Mouse (Mus musculus) adrenal gland, postnatal 4 days (tissue): Measurements from ENCODE around the gene Hist1h3c. TPM values are rescaled to one million over a fixed set of nuclear protein-coding genes. Genes with fewer than 3 reads are reported as not detected.

Experiments
- DNase-seq, 2 experiments: peaks; one replicate each; pipeline ENCODE4 v3.0.0; 2021 to 2022; ENCODE audit warnings: low spot score in 2 of 2, mixed read lengths in 2 of 2
- total RNA-seq, 2 experiments: library from RNA; stranded (reverse); gene quantifications; 2 replicates each; pipeline ENCODE4 v1.2.3; 2021

Gene Hist1h3c
- total RNA-seq, 2 experiments from 2014 or later = 224 to 252 TPM

DNA sequence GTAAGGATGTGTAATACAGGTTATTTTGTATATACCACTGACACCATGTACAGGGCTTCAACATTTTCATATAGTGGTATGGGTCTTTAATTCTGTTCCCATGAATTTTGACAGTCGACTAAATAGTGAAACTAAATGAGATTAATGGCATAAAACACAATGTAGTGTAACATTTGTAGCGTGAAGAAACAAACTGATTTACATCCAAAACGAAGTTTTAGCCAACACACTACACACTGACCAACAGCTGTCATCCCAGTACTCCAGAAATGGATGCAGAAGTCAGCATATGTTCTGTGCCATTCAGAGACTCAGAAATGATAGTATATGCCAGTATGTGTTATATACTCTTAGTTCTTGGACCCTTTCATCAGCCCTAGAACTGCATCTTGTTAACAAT, 12.5 kb upstream of the Hist1h3c start:
- DNase-seq = no peak

DNA sequence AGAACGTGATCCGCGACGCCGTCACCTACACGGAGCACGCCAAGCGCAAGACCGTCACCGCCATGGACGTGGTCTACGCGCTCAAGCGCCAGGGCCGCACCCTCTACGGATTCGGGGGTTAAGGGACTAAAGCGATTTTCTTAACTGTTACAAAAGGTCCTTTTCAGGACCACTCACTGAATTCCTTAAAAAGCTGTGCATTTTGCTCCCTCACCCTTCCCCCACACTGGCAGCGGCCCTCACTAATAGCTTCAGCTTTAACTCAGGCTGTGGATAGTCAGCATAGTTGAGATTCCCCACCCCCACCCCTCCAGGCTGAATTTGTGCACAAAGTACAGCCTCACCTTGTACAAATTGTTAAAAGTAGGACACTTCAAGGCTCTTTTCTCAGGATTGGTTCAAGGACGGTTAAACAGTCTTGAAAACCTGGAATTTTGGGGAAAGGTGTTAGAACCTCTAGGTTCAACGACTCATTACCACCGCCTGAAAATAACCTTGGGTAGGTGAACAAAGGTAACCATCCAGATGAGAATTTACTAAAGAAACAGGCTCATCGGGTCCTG, 11.9 kb upstream of the Hist1h3c start:
- no peak for DNase-seq

DNA sequence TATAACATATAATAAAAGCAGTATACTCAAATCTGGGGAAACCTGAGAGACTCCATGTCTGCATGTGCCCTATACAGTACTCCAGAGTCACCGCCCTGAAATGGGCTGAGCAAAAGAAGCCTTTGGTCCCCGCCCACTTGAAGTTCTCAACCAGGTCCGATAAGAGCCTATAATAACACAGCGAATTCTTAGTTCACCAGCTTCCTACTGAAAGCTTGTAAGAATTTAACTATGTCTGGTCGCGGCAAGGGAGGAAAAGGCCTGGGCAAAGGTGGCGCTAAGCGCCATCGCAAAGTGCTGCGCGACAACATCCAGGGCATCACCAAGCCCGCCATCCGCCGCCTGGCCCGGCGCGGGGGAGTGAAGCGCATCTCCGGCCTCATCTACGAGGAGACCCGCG, 11.4 kb upstream of the Hist1h3c start, which contains the start of gene Hist1h4b:
Hist1h4b (plus strand) TSS at position 224 of the 400 bp plus-strand sequence.
- DNase-seq = peak; percentile 54 to 75

DNA sequence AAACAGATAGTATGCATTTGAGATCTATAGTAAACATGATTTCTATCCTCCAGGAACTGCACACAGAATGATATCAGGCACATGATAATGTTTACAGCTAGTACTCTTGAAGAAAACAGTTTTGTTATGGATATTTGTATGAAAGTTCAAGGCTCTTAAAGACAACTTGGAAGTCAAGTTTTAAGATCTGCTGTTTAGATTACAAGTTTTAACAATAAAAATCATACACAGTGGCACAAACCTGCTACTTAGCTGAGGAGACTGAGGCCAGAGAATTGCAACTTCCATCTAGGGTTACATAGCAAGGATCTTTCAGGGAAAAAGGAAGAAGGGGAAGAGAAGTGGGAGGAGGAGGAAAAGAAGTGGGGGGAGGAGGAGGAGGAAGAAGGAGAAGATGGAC, 9.6 kb upstream of the Hist1h3c start:
- DNase-seq = no peak

DNA sequence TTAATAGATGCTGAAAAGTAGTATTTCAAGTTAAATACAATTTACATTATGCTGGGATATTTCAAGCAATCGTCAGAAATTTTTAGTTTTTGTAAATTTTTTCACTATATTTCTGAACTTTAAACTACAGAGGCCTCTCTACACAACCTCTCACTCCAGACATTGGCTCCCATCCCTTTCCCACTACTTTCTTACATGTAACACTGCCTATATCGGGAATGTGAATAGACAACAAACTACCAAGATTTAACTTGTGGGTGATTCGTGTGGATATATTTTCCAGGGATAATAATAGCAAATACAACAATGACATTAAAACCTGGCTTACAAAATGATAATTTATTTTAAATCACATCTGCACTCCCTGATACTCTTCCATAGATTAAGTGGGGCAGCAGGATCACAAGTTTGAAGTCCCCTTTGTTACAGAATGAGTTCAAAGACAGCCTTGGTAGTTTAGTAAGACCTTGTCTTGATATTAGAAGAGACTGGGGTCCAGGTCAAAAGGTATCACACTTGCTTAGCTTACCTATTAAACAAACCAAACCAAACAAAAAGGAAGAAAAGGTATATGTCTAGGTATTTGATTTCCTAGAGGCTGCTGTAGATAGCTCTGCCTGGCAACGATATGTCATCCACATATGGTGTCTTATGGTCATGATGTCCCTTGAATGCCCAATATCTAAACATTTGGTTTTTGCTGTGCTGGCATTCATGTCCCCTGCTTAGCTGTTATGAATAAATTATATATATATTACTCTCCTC, 8.1 kb upstream of the Hist1h3c start:
- DNase-seq = no peak

DNA sequence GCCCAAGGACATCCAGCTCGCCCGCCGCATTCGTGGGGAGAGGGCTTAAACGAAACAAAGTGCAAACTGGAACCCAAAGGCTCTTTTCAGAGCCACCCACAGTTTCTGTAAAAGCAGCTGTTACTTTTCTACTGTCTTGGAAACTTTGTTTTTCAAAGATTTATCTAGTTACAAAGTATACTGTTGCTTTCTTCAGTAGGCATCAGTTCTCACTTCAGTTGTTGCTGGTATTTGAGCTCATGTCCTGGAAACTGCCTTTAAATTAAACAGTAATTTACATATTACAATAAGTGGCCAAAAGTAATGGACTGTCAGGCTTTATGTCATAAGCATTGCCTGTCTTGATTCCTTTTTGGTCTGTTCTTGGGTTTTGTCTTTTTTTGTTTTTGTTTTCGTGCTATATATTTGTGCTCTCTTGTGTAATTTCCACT, 7.4 kb upstream of the Hist1h3c start:
- no peak for DNase-seq

DNA sequence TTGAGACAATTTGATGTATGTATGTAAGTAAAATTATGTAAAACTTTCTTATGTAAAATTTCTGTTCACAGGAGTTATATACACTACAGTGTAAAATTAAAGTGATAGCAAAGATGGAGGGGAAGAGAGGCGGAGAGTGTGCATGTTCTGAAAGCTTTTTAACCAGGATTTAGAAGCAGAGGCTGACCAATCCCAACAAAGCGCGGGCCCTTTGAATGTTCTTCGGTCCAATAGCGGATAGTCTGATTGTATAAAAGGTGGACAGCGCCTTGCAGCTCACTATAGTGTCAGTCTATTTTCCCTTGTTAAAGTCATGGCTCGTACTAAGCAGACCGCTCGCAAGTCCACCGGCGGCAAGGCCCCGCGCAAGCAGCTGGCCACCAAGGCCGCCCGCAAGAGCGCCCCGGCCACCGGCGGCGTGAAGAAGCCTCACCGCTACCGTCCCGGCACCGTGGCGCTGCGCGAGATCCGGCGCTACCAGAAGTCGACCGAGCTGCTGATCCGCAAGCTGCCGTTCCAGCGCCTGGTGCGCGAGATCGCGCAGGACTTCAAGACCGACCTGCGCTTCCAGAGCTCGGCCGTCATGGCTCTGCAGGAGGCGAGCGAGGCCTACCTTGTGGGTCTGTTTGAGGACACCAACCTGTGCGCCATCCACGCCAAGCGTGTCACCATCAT, 6.8 kb upstream of the Hist1h3c start, which contains the start of gene Hist1h3b:
Hist1h3b (plus strand) TSS at position 201 of the 675 bp plus-strand sequence.
- peak; percentile 59 to 77 for DNase-seq

DNA sequence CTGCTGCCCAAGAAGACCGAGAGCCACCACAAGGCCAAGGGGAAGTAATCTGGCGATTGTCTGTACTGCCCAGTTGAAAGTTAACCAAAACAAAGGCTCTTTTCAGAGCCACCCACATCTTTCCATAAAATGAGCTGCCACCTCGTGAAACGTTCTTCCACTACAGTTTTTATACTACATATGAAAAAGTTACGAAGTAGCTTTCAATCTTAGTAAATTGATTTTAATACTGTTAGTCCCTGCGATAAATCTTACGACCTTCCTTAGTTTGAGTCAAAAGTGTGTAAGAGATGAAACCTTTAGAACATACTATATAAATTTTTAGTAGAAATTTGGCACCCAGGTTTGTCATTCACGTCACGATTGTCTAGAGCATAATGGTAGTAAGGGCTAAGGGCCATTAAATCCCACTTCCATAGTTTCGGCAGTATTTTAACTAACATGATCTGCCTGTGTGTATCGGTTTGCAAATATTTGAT, 6.1 kb upstream of the Hist1h3c start:
- no peak for DNase-seq

DNA sequence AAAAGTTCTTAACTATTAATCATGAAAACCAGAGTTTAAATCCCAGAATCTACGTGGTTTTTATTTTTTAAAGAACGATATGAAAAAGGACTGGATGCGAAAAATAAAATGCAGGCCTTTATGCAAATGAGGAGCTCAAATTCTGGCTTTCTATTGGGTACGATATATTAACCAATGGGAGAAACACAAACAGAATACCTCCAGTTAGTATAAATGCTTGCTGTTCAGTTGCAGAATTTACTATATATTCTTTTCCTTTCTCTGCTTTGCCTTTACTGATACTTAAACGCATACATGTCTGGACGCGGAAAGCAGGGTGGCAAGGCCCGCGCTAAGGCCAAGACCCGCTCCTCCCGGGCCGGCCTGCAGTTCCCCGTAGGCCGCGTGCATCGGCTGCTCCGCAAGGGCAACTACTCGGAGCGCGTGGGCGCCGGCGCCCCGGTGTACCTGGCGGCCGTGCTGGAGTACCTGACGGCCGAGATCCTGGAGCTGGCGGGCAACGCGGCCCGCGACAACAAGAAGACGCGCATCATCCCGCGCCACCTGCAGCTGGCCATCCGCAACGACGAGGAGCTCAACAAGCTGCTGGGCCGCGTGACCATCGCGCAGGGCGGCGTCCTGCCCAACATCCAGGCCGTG, 5.6 kb upstream of the Hist1h3c start, which contains the start of gene Hist1h2ab:
Hist1h2ab (plus strand) TSS at position 288 of the 639 bp plus-strand sequence.
- DNase-seq = peak; percentile 26 to 29

DNA sequence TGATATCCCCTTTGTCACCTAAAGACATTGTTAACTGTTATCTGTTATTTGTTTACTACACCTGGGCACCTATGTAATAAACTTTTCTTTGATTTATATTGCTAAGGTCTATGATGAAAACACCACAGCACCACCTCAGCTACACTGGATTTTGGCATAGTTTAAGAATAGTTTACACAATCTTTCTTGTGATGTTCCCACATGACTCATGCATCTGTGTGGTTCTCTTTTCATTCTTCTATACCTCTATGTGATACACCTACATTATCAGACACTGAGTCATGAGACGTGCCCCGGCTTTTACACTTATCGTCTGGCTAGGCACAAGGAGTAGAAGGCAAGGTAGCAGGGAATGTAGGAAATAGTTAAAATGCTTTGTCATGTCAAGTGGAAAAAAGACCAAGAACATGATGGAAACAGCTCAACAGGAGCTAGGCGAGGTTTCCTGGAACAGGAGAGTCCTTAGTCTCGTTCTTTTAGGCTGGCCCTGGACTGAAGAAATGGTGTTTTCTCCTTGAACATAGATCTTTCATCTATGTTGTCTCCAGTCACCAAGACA, 4.2 kb upstream of the Hist1h3c start:
- DNase-seq = no peak

DNA sequence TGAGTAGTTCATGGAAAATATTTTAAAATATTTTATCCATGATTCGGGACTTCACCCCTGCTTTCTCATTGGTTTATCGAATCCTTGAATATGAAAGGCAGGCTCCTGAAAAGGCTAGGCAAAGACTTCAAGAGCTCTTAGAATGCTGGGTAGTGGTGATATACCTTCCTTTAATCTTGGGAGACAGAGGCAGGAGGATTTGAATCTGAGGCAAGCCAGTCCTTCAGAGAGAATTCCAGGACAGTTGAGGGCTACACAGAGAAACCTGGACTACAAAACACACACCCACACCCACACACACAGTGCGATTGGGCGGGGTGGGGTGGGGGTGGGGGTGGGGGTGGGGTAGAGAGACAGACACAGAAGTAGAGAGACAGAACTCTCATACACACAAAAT, 2.5 kb upstream of the Hist1h3c start:
- no peak for DNase-seq

DNA sequence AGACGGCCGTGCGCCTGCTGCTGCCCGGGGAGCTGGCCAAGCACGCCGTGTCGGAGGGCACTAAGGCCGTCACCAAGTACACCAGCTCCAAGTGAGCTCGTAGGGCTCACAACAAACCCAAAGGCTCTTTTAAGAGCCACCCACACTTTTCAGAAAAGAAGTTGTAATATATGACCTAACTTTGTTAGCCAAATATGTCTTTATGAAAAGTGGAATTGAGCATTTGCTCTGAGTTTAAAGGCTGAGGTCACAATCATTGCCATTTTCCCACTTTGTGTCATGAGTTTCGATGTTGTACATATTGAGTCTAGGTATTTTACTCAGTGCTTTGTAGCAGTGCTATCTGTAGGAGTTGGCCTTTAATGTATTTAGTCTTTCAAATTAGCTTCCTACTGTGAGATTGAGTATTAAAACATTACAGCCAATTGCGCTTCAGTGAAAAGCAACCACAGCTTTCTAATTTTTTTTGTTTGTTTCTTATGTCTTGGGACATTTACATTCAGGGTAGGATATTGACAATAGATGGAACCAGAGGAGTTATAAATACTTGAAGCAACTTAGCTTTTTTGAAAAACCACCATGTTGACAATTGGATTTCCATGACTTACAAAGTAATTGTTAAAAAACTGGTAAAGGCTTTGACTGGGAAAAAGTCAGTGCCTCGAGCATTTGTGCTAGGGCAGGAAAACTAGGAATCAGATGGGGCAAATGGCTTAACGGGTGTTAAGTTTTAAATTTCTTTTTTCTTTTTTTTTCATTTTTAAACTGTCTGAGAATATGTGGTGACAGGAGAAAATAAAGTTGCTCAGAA, 1.9 kb upstream of the Hist1h3c start:
- no peak for DNase-seq

DNA sequence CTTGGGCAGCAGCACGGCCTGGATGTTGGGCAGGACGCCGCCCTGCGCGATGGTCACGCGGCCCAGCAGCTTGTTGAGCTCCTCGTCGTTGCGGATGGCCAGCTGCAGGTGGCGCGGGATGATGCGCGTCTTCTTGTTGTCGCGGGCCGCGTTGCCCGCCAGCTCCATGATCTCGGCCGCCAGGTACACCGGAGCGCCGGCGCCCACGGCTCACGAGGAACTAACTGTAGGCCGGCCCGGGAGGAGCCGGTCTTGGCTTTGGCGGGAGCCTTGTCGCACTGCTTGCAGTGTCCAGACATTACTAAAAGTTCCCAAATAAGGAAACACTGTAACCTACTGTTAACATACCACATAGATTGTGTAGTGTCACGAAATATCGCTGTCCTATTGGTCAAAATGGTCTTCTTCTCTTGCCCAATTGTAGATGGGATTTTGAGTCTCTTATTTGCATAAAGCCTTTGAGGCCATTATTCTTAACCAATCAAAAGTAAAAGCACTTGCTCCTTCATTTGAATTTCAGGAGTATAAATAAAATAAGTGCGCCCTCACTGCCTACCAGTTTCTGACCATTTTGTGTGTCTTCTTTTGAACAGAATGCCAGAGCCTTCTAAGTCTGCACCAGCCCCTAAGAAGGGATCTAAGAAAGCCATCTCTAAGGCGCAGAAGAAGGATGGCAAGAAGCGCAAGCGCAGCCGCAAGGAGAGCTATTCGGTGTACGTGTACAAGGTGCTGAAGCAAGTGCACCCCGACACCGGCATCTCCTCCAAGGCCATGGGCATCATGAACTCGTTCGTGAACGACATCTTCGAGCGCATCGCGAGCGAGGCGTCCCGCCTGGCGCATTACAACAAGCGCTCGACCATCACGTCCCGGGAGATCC, 1.0 kb upstream of the Hist1h3c start, which contains the start of gene Hist1h2bb:
Hist1h2bb (plus strand) TSS at position 534 of the 880 bp plus-strand sequence.
- peak; percentile 21 to 50 for DNase-seq

DNA sequence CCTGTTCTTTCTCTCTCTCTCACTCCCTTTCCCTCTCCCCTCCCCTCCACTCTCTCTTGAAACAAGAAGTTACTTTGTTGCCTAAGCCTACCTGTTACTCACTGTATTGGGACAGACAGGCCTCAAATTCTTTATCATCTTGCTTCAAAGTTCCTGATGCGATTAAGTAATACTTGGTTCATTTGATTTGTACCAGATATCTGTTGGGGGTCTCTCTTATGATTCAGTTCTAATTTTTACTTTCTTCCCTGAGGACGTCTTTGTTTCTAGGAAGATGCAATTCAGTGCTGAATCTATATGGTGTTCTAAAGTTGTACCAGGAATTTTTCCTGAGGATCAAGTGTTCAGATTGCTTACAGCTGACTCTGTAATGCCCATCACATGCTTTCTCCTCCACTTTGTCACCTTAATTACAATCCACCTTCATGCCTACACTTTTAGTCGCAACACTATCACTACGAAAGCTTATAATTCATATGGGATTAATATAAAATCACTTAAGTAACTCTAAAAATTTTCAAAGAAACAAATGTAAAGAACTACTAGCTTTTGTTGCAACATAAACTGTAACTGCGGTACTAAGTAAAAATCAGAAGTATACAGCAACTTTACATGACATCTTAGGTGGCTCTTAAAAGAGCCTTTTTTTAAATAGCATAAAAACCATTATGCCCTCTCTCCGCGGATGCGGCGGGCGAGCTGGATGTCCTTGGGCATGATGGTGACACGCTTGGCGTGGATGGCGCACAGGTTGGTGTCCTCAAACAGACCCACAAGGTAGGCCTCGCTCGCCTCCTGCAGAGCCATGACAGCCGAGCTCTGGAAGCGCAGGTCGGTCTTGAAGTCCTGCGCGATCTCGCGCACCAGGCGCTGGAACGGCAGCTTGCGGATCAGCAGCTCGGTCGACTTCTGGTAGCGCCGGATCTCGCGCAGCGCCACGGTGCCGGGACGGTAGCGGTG, 701 bp downstream of the Hist1h3c start:
- DNase-seq = no peak

DNA sequence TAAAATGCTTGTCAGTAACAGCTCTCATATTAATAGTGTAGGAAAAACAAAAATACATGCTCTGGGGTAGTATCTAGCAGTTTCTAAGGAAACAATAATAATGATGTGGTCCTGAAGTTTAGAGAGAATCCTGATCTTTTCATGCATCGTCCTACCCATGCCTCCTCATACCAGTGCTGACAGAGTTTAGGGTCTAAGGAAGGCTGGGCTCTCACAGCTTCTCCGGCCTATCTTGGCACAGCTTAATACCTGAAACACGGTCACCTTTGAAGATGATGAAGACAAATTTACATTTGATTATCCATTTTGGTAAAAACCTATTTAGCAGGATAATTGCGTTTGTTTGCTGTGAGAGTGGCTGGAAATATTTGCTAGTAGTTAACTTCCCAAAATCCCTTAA, 1.4 kb downstream of the Hist1h3c start:
- no peak for DNase-seq

DNA sequence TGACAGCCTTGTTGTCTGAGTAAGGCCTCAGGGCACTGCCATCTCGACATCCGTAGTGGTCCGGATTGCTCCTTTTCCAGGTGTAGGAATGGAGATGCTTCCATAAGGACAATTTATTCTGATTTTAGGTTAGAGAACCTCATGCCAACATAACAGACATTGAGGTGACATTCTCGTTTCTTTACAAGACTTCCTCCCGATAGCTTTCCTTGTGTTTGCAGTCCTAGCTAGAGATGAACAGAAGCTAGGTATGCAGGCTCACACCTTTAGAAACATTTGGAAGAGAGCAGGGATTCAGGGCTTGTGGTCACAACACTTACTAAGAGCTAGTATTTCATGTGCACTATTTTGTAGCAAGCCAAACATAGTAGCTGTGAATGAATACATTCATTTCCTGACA, 2.2 kb downstream of the Hist1h3c start:
- DNase-seq = no peak

DNA sequence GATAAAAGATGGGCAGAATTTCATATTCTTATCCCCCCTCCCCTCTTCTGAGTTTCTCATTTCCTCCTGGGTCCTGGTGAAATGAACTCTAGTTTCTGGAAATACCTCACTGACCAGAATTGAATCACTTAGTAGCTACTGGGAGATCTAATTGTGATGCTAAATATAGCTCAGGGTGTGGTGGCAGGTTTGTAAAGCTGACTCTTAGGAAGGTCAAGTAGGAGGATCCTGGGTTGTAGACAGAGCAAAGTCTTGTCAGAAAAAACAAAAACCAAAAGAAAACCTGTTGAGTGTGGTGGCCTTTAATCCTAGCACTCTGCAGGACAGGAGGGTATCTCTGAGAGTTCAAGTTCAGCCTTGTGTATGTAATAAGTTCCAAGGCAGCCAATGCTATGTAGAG, 3.4 kb downstream of the Hist1h3c start:
- DNase-seq = no peak

DNA sequence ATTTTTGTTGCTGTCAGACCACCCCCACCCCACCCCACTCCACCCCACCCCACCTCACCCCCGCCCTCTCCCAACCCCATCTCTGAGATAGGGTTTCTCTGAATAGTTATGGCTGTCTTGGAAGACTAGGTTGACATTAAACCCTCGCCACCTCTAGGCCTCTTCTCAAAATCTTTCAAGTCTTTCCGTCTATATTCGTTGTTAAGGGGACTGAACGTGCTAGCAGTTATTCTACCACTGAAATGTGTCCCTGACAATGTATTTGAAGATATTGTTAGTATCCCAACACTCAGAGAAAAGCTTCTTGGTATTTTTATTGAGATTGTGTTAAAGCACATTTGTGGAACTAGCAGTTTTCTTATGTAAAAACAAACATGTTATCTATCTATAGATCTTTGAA, 4.5 kb downstream of the Hist1h3c start:
- DNase-seq = no peak
